Mouse (Mus musculus) heart, embryonic 14.5 days (tissue): ENCODE measurements at regions not wholly inside any gene's neighbourhood (a gene's known extent, or its start where the extent isn't known, plus 50 kb on each side); places are given as distances from the start of the nearest gene placed in this dataset.
A peak's percentile ranks its signal among the peaks of the same experiment; 100 is the strongest.
"Not testable (repeated sequence)": the region's sequence is repeated elsewhere in the genome, so short reads cannot be mapped to it uniquely, and the experiment has no call there.

Experiments used
- ATAC-seq: fragments of 200-750 bp; cut with Nextera tagmentation; 2 replicates; pipeline ENCODE4 v1.8.0; 2017; ENCODE audit warnings: low read depth, moderate TSS enrichment; ENCODE audit not compliant: insufficient number of reproducible peaks, insufficient read depth, low FRiP score
- H3K27ac ChIP-seq, 2 experiments: fragments of 200-500 bp in 1 of 2; fragments of 300-500 bp in 1 of 2; sonication (generic) in 1 of 2; replicated peaks in 1 of 2; 2 replicates each; pipeline ENCODE4 v1.5.1; 2012 to 2014; ENCODE audit warnings: low read depth in 2 of 2, low read length in 2 of 2, control low read depth in 1 of 2, mild to moderate bottlenecking in 1 of 2, mixed read lengths in 1 of 2; ENCODE audit not compliant: control insufficient read depth in 1 of 2, insufficient read depth in 1 of 2
- H3K27me3 ChIP-seq: fragments of 300-500 bp; sonication (generic); 2 replicates; pipeline ENCODE4 v1.6.1; 2014; ENCODE audit warnings: mild to moderate bottlenecking, low read length, control low read depth; ENCODE audit not compliant: control insufficient read depth, insufficient read depth
- H3K36me3 ChIP-seq: fragments of 300-500 bp; sonication (generic); 2 replicates; pipeline ENCODE4 v1.6.1; 2014; ENCODE audit warnings: mild to moderate bottlenecking, control low read depth, low read length, mixed read lengths; ENCODE audit not compliant: control insufficient read depth, insufficient read depth
- H3K4me1 ChIP-seq, 2 experiments: fragments of 200-500 bp in 1 of 2; fragments of 300-500 bp in 1 of 2; sonication (generic) in 1 of 2; 2 replicates each; pipeline ENCODE4 v1.6.1; 2012 to 2014; ENCODE audit warnings: low read length in 2 of 2, control low read depth in 1 of 2, mixed read lengths in 1 of 2; ENCODE audit not compliant: control insufficient read depth in 2 of 2, insufficient read depth in 2 of 2
- H3K4me2 ChIP-seq: fragments of 300-500 bp; sonication (generic); 2 replicates; pipeline ENCODE4 v1.6.1; 2014; ENCODE audit warnings: mild to moderate bottlenecking, low read length
- H3K4me3 ChIP-seq, 2 experiments: fragments of 200-500 bp in 1 of 2; fragments of 300-500 bp in 1 of 2; sonication (generic) in 1 of 2; 2 replicates each; pipeline ENCODE4 v1.5.1; 2012 to 2014; ENCODE audit warnings: low read length in 2 of 2, mild to moderate bottlenecking in 2 of 2, control low read depth in 1 of 2, low read depth in 1 of 2, moderate library complexity in 1 of 2; ENCODE audit not compliant: control insufficient read depth in 1 of 2, insufficient read depth in 1 of 2
- H3K9ac ChIP-seq: fragments of 300-500 bp; sonication (generic); 2 replicates; pipeline ENCODE4 v1.6.1; 2014; ENCODE audit warnings: mild to moderate bottlenecking, low read length
- H3K9me3 ChIP-seq: fragments of 300-500 bp; sonication (generic); 2 replicates; pipeline ENCODE4 v1.6.1; 2016; ENCODE audit warnings: low read length, control low read depth; ENCODE audit not compliant: control insufficient read depth
- WGBS: fragments of 180-500 bp; shearing (Covaris S2); extraction: QIAGEN DNeasy Blood & Tissue Kit; methylation state at CpG from one replicate; pipeline ENCODE4 v1.1.7; 2014; 5-methylcytosine and 5-hydroxymethylcytosine counted together

DNA sequence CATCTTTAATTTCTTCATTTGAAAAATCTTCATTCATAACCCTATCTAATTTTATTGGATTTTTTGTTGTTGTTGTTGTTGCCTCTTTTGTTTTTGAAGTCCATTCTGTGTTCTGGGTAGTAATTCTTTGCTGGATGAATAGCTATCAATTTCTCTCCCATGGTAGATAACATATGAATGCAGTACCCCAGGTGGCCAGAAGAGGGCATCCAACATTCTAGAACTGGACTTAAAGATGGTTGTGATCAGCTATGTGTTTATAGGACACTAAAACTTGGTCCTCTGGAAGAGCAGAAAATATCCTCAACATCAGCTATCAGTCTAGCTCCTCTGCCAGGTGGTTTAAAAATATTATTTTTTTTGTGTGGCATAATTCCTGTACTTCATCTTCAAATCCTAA lies 73.0 kb downstream of the Prl2c3 start:
- H3K27ac ChIP-seq, H3K9me3 ChIP-seq, H3K4me2 ChIP-seq, H3K36me3 ChIP-seq, H3K9ac ChIP-seq, ATAC-seq, H3K4me3 ChIP-seq, H3K4me1 ChIP-seq, H3K27me3 ChIP-seq: not testable (repeated sequence)

DNA sequence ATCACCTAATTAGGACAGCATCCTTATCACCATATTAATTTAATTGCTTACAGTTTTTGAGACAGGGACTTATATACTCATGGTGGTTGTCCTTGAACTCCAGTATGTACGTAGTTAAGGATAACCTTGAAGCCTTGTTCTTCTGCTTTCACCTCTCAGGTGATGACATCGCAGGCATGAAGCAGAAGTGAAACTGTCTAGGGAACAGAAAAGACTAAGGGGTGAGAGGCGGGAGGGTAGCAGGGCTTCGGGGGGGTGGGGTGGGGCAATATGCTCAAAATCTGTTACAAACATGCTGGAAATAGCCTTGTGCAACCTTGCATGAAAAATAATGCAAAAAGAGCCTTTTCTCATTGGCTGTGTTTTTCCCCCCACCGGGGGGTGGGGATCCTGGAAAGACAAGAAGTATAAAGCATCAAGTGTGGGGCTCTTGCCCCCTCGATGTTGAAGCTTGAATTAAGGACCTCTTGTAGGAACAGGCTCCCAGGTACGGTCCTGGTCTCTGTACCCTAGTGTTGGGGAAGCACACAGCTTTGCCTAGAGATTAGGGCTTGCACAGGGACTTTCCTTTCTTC lies 81.8 kb downstream of the Prl2c3 start:
- not testable (repeated sequence) for H3K27ac ChIP-seq, H3K36me3 ChIP-seq, H3K4me3 ChIP-seq, H3K27me3 ChIP-seq, ATAC-seq, H3K4me2 ChIP-seq, H3K9ac ChIP-seq, H3K4me1 ChIP-seq, H3K9me3 ChIP-seq
- WGBS = 80% methylated on average over 7 of the region's 7 CpGs

DNA sequence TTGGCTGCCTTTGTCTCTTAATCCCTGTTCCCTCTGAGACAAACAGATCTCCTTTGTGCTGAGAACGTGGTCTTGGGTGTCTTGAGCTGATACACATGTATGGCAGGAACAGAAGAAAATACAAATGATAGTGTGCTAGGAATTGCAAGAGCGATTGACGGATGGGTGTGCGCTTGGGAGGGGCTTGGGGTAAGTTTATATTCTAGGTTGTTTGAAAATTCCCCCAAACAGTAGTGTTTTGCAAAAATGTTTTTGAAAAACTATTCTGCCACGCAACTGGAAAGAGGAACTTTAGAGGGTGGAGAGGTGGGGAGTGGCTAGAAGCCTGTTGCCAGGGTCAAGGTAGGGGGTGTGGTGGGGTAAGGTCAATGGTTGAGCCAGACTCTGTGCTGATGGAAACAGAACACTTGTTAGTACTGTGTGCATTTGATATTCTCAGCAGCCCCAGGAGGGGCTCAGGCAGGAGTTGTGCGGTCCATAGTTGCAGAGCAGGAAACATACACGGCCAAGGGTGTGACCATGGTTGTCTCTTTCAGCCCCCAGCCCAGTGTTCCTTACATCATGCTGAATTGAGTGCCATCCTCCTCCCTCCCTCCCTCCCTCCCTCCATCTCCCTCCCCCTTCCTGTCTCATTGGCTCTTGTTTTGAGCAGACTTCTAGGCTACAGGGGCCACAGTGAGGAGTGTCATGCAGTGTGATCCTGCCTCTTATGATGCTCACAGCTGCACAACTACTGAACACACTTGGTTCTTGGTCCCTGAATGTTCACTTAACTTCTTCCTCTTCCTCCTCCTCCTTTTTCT lies 88.2 kb downstream of the Prl2c3 start:
- Histone ChIP-seq H3K9me3 (no peaks in the 10 kb centered on the region), H3K4me1 (no peaks in the 10 kb centered on the region), H3K27ac (no peak overlapping the region), H3K9ac (no peak overlapping the region), H3K4me2 (no peak overlapping the region), H3K36me3 (no peaks in the 10 kb centered on the region), H3K27me3 (no peaks in the 10 kb centered on the region), H3K4me3 (no peak overlapping the region)
- WGBS = 72% methylated on average over 7 of the region's 7 CpGs
- ATAC-seq = no peak

DNA sequence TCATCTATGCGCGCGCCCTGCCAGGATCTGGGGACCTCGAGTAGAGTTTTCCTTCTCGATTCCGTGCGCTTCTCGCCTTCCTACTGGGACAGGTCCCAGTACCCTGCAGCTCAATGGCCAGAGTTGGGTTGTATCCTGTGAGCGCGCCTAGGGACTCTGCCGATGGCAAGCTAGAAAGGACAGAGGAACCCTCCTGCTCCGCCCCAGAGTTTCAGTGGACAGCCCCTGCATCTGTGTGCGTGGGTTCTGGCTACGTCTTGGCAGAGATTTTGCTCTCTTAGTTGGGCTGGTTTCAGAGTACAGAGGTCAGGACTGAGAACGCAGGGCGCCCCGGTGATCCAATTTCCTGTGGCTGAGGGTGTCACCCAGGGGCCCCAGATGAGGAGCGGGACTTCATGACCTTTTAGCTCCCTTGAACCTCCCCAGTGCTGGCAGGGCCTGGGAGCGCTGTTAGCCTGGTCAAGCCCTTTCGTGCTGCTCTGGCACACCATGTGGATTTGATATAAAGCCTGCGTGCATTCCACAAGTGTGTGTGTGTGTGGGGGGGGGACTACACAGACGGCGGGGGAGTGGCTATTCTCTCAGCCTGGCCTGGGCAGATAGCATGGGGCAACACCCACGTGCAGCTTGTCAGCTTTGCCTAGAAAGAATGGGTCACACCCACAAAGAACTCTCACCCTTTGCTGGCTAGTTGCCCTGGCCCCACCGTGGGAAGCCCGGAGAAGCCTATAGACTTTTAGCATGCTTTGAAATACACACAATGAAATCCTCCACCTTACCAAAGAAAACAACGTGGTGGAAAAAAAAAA lies 96.9 kb downstream of the Prl2c3 start:
- not testable (repeated sequence) for H3K27me3 ChIP-seq, H3K9ac ChIP-seq, H3K36me3 ChIP-seq, H3K4me1 ChIP-seq, H3K9me3 ChIP-seq, H3K27ac ChIP-seq
- Histone ChIP-seq H3K4me2 (peak overlapping the region; percentile 50), H3K4me3 (peak overlapping the region; percentile 25 to 31)
- 2% methylated on average over 10 of the region's 27 CpGs for WGBS
- ATAC-seq = peak; percentile 66

DNA sequence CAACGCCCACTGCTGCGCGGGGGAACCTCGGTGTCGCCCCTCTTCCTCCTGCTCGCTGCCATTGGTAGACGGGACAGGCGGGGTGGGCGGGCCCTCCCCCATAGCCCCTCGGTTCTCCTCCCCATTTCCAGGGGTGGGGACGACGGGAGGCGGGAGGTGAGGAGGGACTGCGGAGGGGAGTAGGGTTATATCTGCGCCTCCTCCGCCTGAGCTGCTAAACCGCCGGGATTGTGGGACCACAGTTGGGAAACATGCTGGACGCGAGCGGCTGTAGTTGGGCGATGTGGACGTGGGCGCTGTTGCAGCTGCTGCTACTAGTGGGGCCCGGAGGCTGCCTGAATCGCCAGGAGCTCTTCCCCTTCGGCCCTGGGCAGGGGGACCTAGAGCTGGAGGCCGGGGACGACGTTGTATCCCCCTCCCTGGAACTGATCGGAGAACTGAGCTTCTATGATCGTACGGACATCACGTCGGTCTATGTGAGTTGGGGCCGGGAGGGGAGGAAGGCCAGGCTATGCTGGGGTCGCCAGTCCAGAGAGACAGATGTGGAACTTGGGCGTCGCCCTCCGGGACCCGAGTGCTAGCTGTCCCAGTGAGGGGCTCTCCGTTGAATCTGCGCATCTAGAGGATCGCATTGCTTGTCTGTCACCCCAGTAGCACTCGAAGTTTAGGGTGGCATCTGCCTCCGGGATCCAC lies 97.6 kb downstream of the Prl2c3 start:
- H3K36me3 ChIP-seq, H3K27ac ChIP-seq, H3K27me3 ChIP-seq, H3K9me3 ChIP-seq, H3K9ac ChIP-seq, H3K4me1 ChIP-seq: not testable (repeated sequence)
- WGBS = under 1% methylated on average over 24 of the region's 46 CpGs
- ATAC-seq = peak; percentile 56
- H3K4me3 ChIP-seq = peak overlapping the region; percentile 27 to 44; a peak in 3 of 4 replicates
- H3K4me2 ChIP-seq = peak overlapping the region; percentile 50

DNA sequence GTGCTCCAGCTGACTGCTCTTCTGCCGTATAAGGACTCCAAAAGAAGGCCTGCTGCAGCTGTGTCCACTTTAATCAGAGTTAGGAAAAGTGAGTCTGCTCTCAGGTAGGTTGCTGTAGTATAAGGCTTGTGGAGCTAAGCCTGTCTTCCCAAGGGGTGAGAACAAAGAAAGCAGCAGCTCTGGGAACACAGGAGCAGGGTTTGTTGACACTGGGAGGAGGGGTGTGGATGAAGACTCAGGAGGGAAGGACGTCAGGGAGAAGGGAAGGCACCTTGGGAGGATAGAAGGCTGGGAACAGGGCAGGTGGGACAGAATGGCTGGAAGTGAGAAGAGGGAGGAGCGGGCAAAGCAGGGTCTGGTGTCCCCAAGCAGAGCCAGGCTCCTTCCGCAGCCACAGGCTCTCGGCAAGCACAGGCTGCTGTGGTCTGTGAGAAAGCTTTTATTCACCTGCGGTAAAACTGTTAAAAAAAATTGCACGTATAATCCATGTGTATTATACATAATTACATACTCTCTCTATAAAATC lies 106.2 kb downstream of the Prl2c3 start:
- not testable (repeated sequence) for H3K27me3 ChIP-seq, H3K36me3 ChIP-seq, H3K27ac ChIP-seq, H3K4me3 ChIP-seq, H3K9me3 ChIP-seq, H3K4me1 ChIP-seq, H3K9ac ChIP-seq, H3K4me2 ChIP-seq
- ATAC-seq = peak; percentile 33; the same call in 1 of the 2 replicates
- WGBS = 43% methylated on average over 4 of the region's 7 CpGs

DNA sequence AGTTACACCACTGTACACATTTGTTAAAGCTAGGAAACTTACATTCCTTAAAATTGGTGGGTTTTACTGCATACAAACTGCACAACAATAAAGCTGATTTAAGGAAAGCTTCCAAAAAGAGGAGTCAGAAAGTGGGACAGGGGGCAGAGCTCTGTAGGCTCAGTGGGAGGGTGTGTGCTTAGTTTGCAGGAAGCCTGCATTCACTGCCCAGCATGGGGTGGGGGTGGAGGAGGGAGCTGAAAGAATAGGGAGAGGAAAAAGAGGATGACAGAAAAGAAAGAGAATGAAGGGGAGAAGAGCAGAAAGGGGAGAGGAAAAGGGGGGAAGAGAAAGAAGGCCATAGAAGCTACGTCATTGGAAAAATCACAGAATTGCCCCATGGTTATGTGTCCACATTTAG lies 111.1 kb downstream of the Prl2c3 start:
- not testable (repeated sequence) for H3K9ac ChIP-seq, H3K27ac ChIP-seq, H3K4me2 ChIP-seq, H3K9me3 ChIP-seq, H3K27me3 ChIP-seq, H3K36me3 ChIP-seq, H3K4me3 ChIP-seq, H3K4me1 ChIP-seq, ATAC-seq
- no CpG with 5 or more reads among the region's 1 CpGs for WGBS
